Mouse (Mus musculus) embryonic facial prominence, embryonic 10.5 days (tissue): ENCODE data around the gene Osbpl6. TPM values are rescaled to one million over a fixed set of nuclear protein-coding genes. Genes with fewer than 3 reads are reported as not detected.

Experiments
- DNase-seq: peaks from one replicate; pipeline ENCODE4 v3.0.0-alpha.2; 2017; ENCODE audit warnings: low spot score
- H3K27ac ChIP-seq: fragments of 300-500 bp; sonication (generic); replicated peaks from 2 replicates; pipeline ENCODE4 v1.5.1; 2016; ENCODE audit warnings: mild to moderate bottlenecking
- H3K27me3 ChIP-seq: fragments of 300-500 bp; sonication (generic); replicated peaks from 2 replicates; pipeline ENCODE4 v1.6.1; 2016; ENCODE audit warnings: low read depth, mild to moderate bottlenecking; ENCODE audit not compliant: poor library complexity, severe bottlenecking
- H3K36me3 ChIP-seq: fragments of 300-500 bp; sonication (generic); replicated peaks from 2 replicates; pipeline ENCODE4 v1.6.1; 2016; ENCODE audit warnings: mild to moderate bottlenecking, moderate library complexity
- H3K4me1 ChIP-seq: fragments of 300-500 bp; sonication (generic); 2 replicates; pipeline ENCODE4 v1.6.1; 2016
- H3K4me3 ChIP-seq: fragments of 300-500 bp; sonication (generic); 2 replicates; pipeline ENCODE4 v1.5.1; 2016; ENCODE audit warnings: mild to moderate bottlenecking, moderate library complexity
- H3K9me3 ChIP-seq: fragments of 300-500 bp; sonication (generic); 2 replicates; pipeline ENCODE4 v1.6.1; 2016; ENCODE audit warnings: mild to moderate bottlenecking
- WGBS: fragments of 180-500 bp; shearing (Covaris S2); methylation state at CpG from one replicate; pipeline ENCODE4 v1.1.7; 2016; 5-methylcytosine and 5-hydroxymethylcytosine counted together
- polyA plus RNA-seq: library from polyadenylated mRNA; unstranded; fragments of >200 nt; fragmentation: Nextera tagmentation; extraction: Ambion mirVana; gene quantifications from 2 replicates; pipeline ENCODE4 v1.2.1, GENCODE M21; 2016

The Osbpl6 gene
- polyA plus RNA-seq, 1 experiment from 2014 or later: 13.5 TPM

- Histone ChIP-seq H3K9me3 (no peaks in the 10 kb centered on the region), H3K4me3 (no peak overlapping the region), H3K27me3 (no peaks in the 10 kb centered on the region), H3K4me1 (peaks cover 10% of the 10 kb centered on the region; the same call in 1 of the 2 replicates), H3K36me3 (no peaks in the 10 kb centered on the region), H3K27ac (no peak overlapping the region)
- 82% methylated on average over 4 of the region's 4 CpGs for WGBS
- no peak for DNase-seq
Measured at GRCm38 (mm10) chr2:76488764-76489163, 82.5 kb downstream of the Osbpl6 start.

GRCm38 (mm10) chr2:76490198-76490597 is 83.9 kb downstream of the Osbpl6 start:
- Histone ChIP-seq H3K27ac (no peak overlapping the region), H3K4me1 (peaks cover 7% of the 10 kb centered on the region; the same call in 1 of the 2 replicates), H3K36me3 (no peaks in the 10 kb centered on the region), H3K27me3 (no peaks in the 10 kb centered on the region), H3K9me3 (no peaks in the 10 kb centered on the region), H3K4me3 (no peak overlapping the region)
- no peak for DNase-seq
- WGBS: 94% methylated on average over 8 of the region's 8 CpGs

GRCm38 (mm10) chr2:76491371-76491770 is 85.1 kb downstream of the Osbpl6 start:
- H3K36me3 ChIP-seq: no peaks in the 10 kb centered on the region

GRCm38 (mm10) chr2:76492224-76492623 is 85.9 kb downstream of the Osbpl6 start:
- WGBS: 72% methylated on average over 7 of the region's 7 CpGs
- H3K4me3 ChIP-seq: no peak overlapping the region
- no peaks in the 10 kb centered on the region for H3K36me3 ChIP-seq
- H3K9me3 ChIP-seq: no peaks in the 10 kb centered on the region
- no peak overlapping the region for H3K27ac ChIP-seq
- peaks cover 7% of the 10 kb centered on the region; the same call in 1 of the 2 replicates for H3K4me1 ChIP-seq
- DNase-seq: no peak
- H3K27me3 ChIP-seq: no peaks in the 10 kb centered on the region

More at GRCm38 (mm10) chr2:76491371-76491770, 85.1 kb downstream of the Osbpl6 start:
- no peaks in the 10 kb centered on the region for H3K9me3 ChIP-seq
- DNase-seq: no peak
- no peak overlapping the region for H3K27ac ChIP-seq
- H3K4me1 ChIP-seq: peaks cover 7% of the 10 kb centered on the region; the same call in 1 of the 2 replicates
- 90% methylated on average over 6 of the region's 6 CpGs for WGBS
- H3K4me3 ChIP-seq: no peak overlapping the region
- H3K27me3 ChIP-seq: no peaks in the 10 kb centered on the region

GRCm38 (mm10) chr2:76496006-76496748 is 89.9 kb downstream of the Osbpl6 start:
- Histone ChIP-seq H3K4me3 (no peak overlapping the region), H3K27me3 (no peaks in the 10 kb centered on the region), H3K36me3 (no peaks in the 10 kb centered on the region), H3K4me1 (peaks cover 7% of the 10 kb centered on the region; the same call in 1 of the 2 replicates), H3K27ac (no peak overlapping the region), H3K9me3 (no peaks in the 10 kb centered on the region)
- no peak for DNase-seq
- 90% methylated on average over 11 of the region's 11 CpGs for WGBS

GRCm38 (mm10) chr2:76496749-76497140 is 90.4 kb downstream of the Osbpl6 start:
- WGBS: 91% methylated on average over 4 of the region's 4 CpGs
- H3K9me3 ChIP-seq: no peaks in the 10 kb centered on the region
- H3K4me1 ChIP-seq: peaks cover 7% of the 10 kb centered on the region; the same call in 1 of the 2 replicates
- DNase-seq: no peak
- H3K4me3 ChIP-seq: no peak overlapping the region
- no peaks in the 10 kb centered on the region for H3K36me3 ChIP-seq
- no peaks in the 10 kb centered on the region for H3K27me3 ChIP-seq
- no peak overlapping the region for H3K27ac ChIP-seq

- H3K27me3 ChIP-seq: no peaks in the 10 kb centered on the region
- 94% methylated on average over 11 of the region's 11 CpGs for WGBS
- no peaks in the 10 kb centered on the region for H3K9me3 ChIP-seq
- H3K4me3 ChIP-seq: no peak overlapping the region
- DNase-seq: no peak
- H3K27ac ChIP-seq: no peak overlapping the region
- H3K4me1 ChIP-seq: peaks cover 2% of the 10 kb centered on the region; the same call in 1 of the 2 replicates
- no peaks in the 10 kb centered on the region for H3K36me3 ChIP-seq
Measured at GRCm38 (mm10) chr2:76498891-76499290, 92.6 kb downstream of the Osbpl6 start.

GRCm38 (mm10) chr2:76504122-76504839 is 98.0 kb downstream of the Osbpl6 start:
- H3K9me3 ChIP-seq: peaks cover 5% of the 10 kb centered on the region; the same call in 1 of the 2 replicates
- no peak overlapping the region for H3K4me3 ChIP-seq
- no peaks in the 10 kb centered on the region for H3K36me3 ChIP-seq
- peaks cover 10% of the 10 kb centered on the region for H3K4me1 ChIP-seq
- DNase-seq: no peak
- 38% methylated on average over 12 of the region's 12 CpGs for WGBS
- no peaks in the 10 kb centered on the region for H3K27me3 ChIP-seq
- H3K27ac ChIP-seq: no peak overlapping the region

GRCm38 (mm10) chr2:76504989-76505388 is 98.7 kb downstream of the Osbpl6 start:
- Histone ChIP-seq H3K27ac (no peak overlapping the region), H3K9me3 (peaks cover 5% of the 10 kb centered on the region; the same call in 1 of the 2 replicates), H3K4me1 (peaks cover 10% of the 10 kb centered on the region), H3K36me3 (no peaks in the 10 kb centered on the region), H3K27me3 (no peaks in the 10 kb centered on the region), H3K4me3 (no peak overlapping the region)
- no peak for DNase-seq
- WGBS: 94% methylated on average over 2 of the region's 2 CpGs

GRCm38 (mm10) chr2:76511281-76511721 is 105.0 kb downstream of the Osbpl6 start:
- Histone ChIP-seq H3K4me1 (no peaks in the 10 kb centered on the region), H3K9me3 (peaks cover 5% of the 10 kb centered on the region; the same call in 1 of the 2 replicates), H3K27me3 (no peaks in the 10 kb centered on the region), H3K4me3 (no peak overlapping the region), H3K36me3 (no peaks in the 10 kb centered on the region), H3K27ac (no peak overlapping the region)
- no peak for DNase-seq
- WGBS: 90% methylated on average over 8 of the region's 8 CpGs

GRCm38 (mm10) chr2:76512133-76512532 is 105.8 kb downstream of the Osbpl6 start:
- 90% methylated on average over 6 of the region's 6 CpGs for WGBS
- H3K4me3 ChIP-seq: no peak overlapping the region
- no peaks in the 10 kb centered on the region for H3K27me3 ChIP-seq
- H3K4me1 ChIP-seq: peaks cover under 1% of the 10 kb centered on the region; the same call in 1 of the 2 replicates
- no peak for DNase-seq
- no peak overlapping the region for H3K27ac ChIP-seq
- peaks cover 5% of the 10 kb centered on the region; the same call in 1 of the 2 replicates for H3K9me3 ChIP-seq
- no peaks in the 10 kb centered on the region for H3K36me3 ChIP-seq

- DNase-seq: no peak
Measured at GRCm38 (mm10) chr2:76512888-76513287, 106.6 kb downstream of the Osbpl6 start.

More at GRCm38 (mm10) chr2:76512888-76513287, 106.6 kb downstream of the Osbpl6 start:
- 84% methylated on average over 6 of the region's 6 CpGs for WGBS
- H3K4me1 ChIP-seq: peaks cover 5% of the 10 kb centered on the region
- no peaks in the 10 kb centered on the region for H3K27me3 ChIP-seq
- H3K36me3 ChIP-seq: no peaks in the 10 kb centered on the region
- H3K9me3 ChIP-seq: peaks cover under 1% of the 10 kb centered on the region; the same call in 1 of the 2 replicates
- H3K27ac ChIP-seq: no peak overlapping the region
- H3K4me3 ChIP-seq: no peak overlapping the region
